Mouse (Mus musculus): Measurements from ENCODE around the gene Lyve1. TPM values are rescaled to one million over a fixed set of nuclear protein-coding genes. Genes with fewer than 3 reads are reported as not detected.

Lyve1 gene
- total and polyA plus RNA-seq, 3 experiments = not detected

DNA sequence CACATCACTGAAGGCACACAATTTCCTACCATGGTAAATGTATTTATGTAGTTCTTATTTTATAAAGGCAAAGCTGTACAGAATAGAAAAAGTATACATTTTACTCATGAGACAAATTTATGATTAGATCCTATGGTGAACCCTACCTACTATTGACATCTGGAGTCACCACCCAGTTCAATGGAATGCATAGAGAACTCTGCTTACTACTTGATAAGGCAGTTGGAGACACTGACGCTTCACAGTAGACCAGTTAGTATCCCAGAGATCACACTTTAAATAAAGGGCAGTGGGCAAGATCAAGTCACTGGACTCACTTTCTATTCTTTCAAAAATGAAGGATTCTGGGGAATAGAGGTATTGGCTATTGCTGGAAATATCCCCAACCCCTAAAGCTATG, 49.1 kb downstream of the Lyve1 start:
- Histone ChIP-seq H3K9ac (ENCODE audit: control insufficient read depth, low read depth, low read length, poor library complexity, severe bottlenecking) (no peak overlapping the region), H3K27me3 (ENCODE audit: control insufficient read depth in 1 of 2, insufficient read depth in 2 of 2, low read length in 2 of 2) (no peaks in the 10 kb centered on the region), H3K4me3 (ENCODE audit: control insufficient read depth in 1 of 2, insufficient read depth in 1 of 2, low read depth in 2 of 2, low read length in 2 of 2) (no peak overlapping the region), H3K79me2 (ENCODE audit: control insufficient read depth, insufficient read depth, low read length, poor library complexity) (no peaks in the 10 kb centered on the region), H3K9me3 (replicated peaks; ENCODE audit: insufficient read depth, low read length) (no peaks in the 10 kb centered on the region), H3K4me1 (ENCODE audit: control insufficient read depth in 1 of 2, insufficient read depth in 2 of 2, low read length in 2 of 2) (peaks cover 4 to 8% of the 10 kb centered on the region in 2 experiments), H3K27ac (ENCODE audit: control insufficient read depth, low read depth, low read length) (no peak overlapping the region), H3K36me3 (ENCODE audit: control insufficient read depth in 1 of 2, insufficient read depth in 2 of 2, low read length in 2 of 2) (peaks cover 3 to 5% of the 10 kb centered on the region in 2 experiments)
- no peak for DNase-seq (ENCODE audit: low read depth, low spot score)
- TF ChIP-seq ETS1 (IDR thresholded peaks at IDR 0.05; ENCODE audit: low read depth, low read length) (no peak), ZC3H11A (IDR thresholded peaks at IDR 0.05; ENCODE audit: low read depth, low read length) (no peak), NELFE (IDR thresholded peaks at IDR 0.05; ENCODE audit: low read depth, low read length) (no peak), MXI1 (IDR thresholded peaks at IDR 0.05; ENCODE audit: low read depth, low read length) (no peak), TBP (IDR thresholded peaks at IDR 0.05; ENCODE audit: low read depth, low read length) (no peak), NRF1 (IDR thresholded peaks at IDR 0.05; ENCODE audit: insufficient read depth, low read depth, low read length, poor library complexity, severe bottlenecking) (no peak)

DNA sequence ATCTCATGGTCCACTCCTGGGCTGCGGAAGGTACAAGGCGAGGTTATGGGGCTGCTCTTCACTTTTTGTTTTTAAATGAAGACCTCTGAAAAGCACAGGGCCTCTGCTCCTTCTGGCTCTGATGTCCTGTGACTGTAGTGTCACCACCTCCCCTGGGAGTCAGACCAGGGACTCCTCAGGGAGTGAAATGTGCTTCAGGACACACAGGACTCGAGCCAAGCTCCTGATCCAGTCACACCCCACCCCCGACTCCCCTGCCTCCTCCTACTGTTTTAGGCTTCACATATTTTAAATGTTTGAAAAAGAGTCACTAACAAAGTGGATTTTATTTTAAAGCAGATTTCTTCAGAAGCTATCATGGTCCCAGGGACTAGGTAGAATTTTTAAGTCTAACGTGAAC, 51.5 kb downstream of the Lyve1 start:
- H3K27me3 ChIP-seq (ENCODE audit: control insufficient read depth in 1 of 2, insufficient read depth in 2 of 2, low read length in 2 of 2) = no peaks in the 10 kb centered on the region
- TF ChIP-seq ETS1 (IDR thresholded peaks at IDR 0.05; ENCODE audit: low read depth, low read length) = no peak
- no peak for TF ChIP-seq HCFC1 (IDR thresholded peaks at IDR 0.05; ENCODE audit: low read depth, low read length)
- no peak for TF ChIP-seq ZKSCAN1 (IDR thresholded peaks at IDR 0.05; ENCODE audit: low read depth, low read length)
- TF ChIP-seq RAD21 (IDR thresholded peaks at IDR 0.05; ENCODE audit: low read depth, low read length) = no peak
- TF ChIP-seq NRF1 (IDR thresholded peaks at IDR 0.05; ENCODE audit: insufficient read depth, low read depth, low read length, poor library complexity, severe bottlenecking) = no peak
- no peaks in the 10 kb centered on the region for H3K9me3 ChIP-seq (replicated peaks; ENCODE audit: insufficient read depth, low read length)
- H3K4me1 ChIP-seq (ENCODE audit: control insufficient read depth in 1 of 2, insufficient read depth in 2 of 2, low read length in 2 of 2) = no peaks in the 10 kb centered on the region
- DNase-seq (ENCODE audit: low read depth, low spot score) = no peak
- no peaks in the 10 kb centered on the region for H3K79me2 ChIP-seq (ENCODE audit: control insufficient read depth, insufficient read depth, low read length, poor library complexity)
- H3K27ac ChIP-seq (ENCODE audit: control insufficient read depth, low read depth, low read length) = no peak overlapping the region
- H3K4me3 ChIP-seq (ENCODE audit: control insufficient read depth in 1 of 2, insufficient read depth in 1 of 2, low read depth in 2 of 2, low read length in 2 of 2) = no peak overlapping the region
- H3K9ac ChIP-seq (ENCODE audit: control insufficient read depth, low read depth, low read length, poor library complexity, severe bottlenecking) = no peak overlapping the region
- H3K36me3 ChIP-seq (ENCODE audit: control insufficient read depth in 1 of 2, insufficient read depth in 2 of 2, low read length in 2 of 2) = peaks cover 0 to 3% of the 10 kb centered on the region in 2 experiments; a peak in 2 of 4 replicates

GRCm38 (mm10) chr7:110810995-110811394, 52.0 kb downstream of the Lyve1 start:
- Histone ChIP-seq H3K4me3 (ENCODE audit: control insufficient read depth in 1 of 2, insufficient read depth in 1 of 2, low read depth in 2 of 2, low read length in 2 of 2) (no peak overlapping the region), H3K4me1 (ENCODE audit: control insufficient read depth in 1 of 2, insufficient read depth in 2 of 2, low read length in 2 of 2) (no peaks in the 10 kb centered on the region), H3K79me2 (ENCODE audit: control insufficient read depth, insufficient read depth, low read length, poor library complexity) (no peaks in the 10 kb centered on the region), H3K27ac (ENCODE audit: control insufficient read depth, low read depth, low read length) (no peak overlapping the region), H3K36me3 (ENCODE audit: control insufficient read depth in 1 of 2, insufficient read depth in 2 of 2, low read length in 2 of 2) (peaks cover 0 to 3% of the 10 kb centered on the region in 2 experiments; a peak in 2 of 4 replicates), H3K27me3 (ENCODE audit: control insufficient read depth in 1 of 2, insufficient read depth in 2 of 2, low read length in 2 of 2) (no peaks in the 10 kb centered on the region), H3K9me3 (replicated peaks; ENCODE audit: insufficient read depth, low read length) (no peaks in the 10 kb centered on the region), H3K9ac (ENCODE audit: control insufficient read depth, low read depth, low read length, poor library complexity, severe bottlenecking) (no peak overlapping the region)
- DNase-seq (ENCODE audit: low read depth, low spot score) = no peak
- no peak for TF ChIP-seq POLR2AphosphoS5 (IDR thresholded peaks at IDR 0.05; ENCODE audit: borderline replicate concordance, low read depth, low read length)
- no peak for TF ChIP-seq TAL1 (IDR thresholded peaks at IDR 0.05; ENCODE audit: low read length)
- no peak for TF ChIP-seq GATA1 (IDR thresholded peaks at IDR 0.05; ENCODE audit: low read depth, low read length)
- TF ChIP-seq MXI1 (IDR thresholded peaks at IDR 0.05; ENCODE audit: low read depth, low read length) = no peak

Data from MEL (cell line).